Mouse (Mus musculus) skeletal muscle tissue, adult 2 months (tissue): Measurements from ENCODE around the gene Atp6v1fnb.

Experiments used
- DNase-seq: peaks from one replicate; pipeline ENCODE4 v3.0.0-alpha.2; 2012; ENCODE audit warnings: low read depth, low spot score

The Atp6v1fnb gene

GRCm38 (mm10) chr6:29467583-29468354 is 3.5 kb upstream of the Atp6v1fnb start, which contains the start of gene Atp6v1f:
Gene Atp6v1f, plus strand, starts transcription at chr6:29467718.
- peak; percentile 95 for DNase-seq

GRCm38 (mm10) chr6:29468851-29469250 is 2.4 kb upstream of the Atp6v1fnb start:
- DNase-seq, result no peak

GRCm38 (mm10) chr6:29473941-29474691 is 2.9 kb downstream of the Atp6v1fnb start:
- peak; percentile 46 for DNase-seq

GRCm38 (mm10) chr6:29474736-29475135 is 3.5 kb downstream of the Atp6v1fnb start:
- no peak for DNase-seq

GRCm38 (mm10) chr6:29482691-29483090 is 11.5 kb downstream of the Atp6v1fnb start:
- DNase-seq, result no peak

- peak; percentile 26 for DNase-seq
Measured at GRCm38 (mm10) chr6:29484716-29485559, 13.7 kb downstream of the Atp6v1fnb start.

GRCm38 (mm10) chr6:29485951-29486350 is 14.7 kb downstream of the Atp6v1fnb start:
- no peak for DNase-seq

GRCm38 (mm10) chr6:29494101-29494500 is 22.9 kb downstream of the Atp6v1fnb start:
- DNase-seq, result no peak

- no peak for DNase-seq
Measured at GRCm38 (mm10) chr6:29496270-29496669, 25.0 kb downstream of the Atp6v1fnb start.

GRCm38 (mm10) chr6:29497791-29498190 is 26.6 kb downstream of the Atp6v1fnb start:
- no peak for DNase-seq

GRCm38 (mm10) chr6:29500177-29500576 is 28.9 kb downstream of the Atp6v1fnb start:
- no peak for DNase-seq

- DNase-seq, result no peak
Measured at GRCm38 (mm10) chr6:29500810-29501209, 29.6 kb downstream of the Atp6v1fnb start.

- DNase-seq, result no peak
Measured at GRCm38 (mm10) chr6:29501599-29501998, 30.4 kb downstream of the Atp6v1fnb start.

- no peak for DNase-seq
Measured at GRCm38 (mm10) chr6:29505493-29505892, 34.3 kb downstream of the Atp6v1fnb start.

- no peak for DNase-seq
Measured at GRCm38 (mm10) chr6:29506834-29507233, 35.6 kb downstream of the Atp6v1fnb start.

GRCm38 (mm10) chr6:29507447-29508309 is 36.4 kb downstream of the Atp6v1fnb start, which contains the start of gene Kcp:
Gene Kcp, minus strand, starts transcription at chr6:29507952.
- no peak for DNase-seq

GRCm38 (mm10) chr6:29509086-29509485 is 37.8 kb downstream of the Atp6v1fnb start:
- peak; percentile 54 for DNase-seq

- peak; percentile 59 for DNase-seq
Measured at GRCm38 (mm10) chr6:29513284-29513683, 42.0 kb downstream of the Atp6v1fnb start.

GRCm38 (mm10) chr6:29517139-29517538 is 45.9 kb downstream of the Atp6v1fnb start:
- peak; percentile 68 for DNase-seq

- DNase-seq, result no peak
Measured at GRCm38 (mm10) chr6:29522626-29523300, 51.5 kb downstream of the Atp6v1fnb start.
